Mouse (Mus musculus): ENCODE results near the gene Fam196b.

Fam196b gene

DNA sequence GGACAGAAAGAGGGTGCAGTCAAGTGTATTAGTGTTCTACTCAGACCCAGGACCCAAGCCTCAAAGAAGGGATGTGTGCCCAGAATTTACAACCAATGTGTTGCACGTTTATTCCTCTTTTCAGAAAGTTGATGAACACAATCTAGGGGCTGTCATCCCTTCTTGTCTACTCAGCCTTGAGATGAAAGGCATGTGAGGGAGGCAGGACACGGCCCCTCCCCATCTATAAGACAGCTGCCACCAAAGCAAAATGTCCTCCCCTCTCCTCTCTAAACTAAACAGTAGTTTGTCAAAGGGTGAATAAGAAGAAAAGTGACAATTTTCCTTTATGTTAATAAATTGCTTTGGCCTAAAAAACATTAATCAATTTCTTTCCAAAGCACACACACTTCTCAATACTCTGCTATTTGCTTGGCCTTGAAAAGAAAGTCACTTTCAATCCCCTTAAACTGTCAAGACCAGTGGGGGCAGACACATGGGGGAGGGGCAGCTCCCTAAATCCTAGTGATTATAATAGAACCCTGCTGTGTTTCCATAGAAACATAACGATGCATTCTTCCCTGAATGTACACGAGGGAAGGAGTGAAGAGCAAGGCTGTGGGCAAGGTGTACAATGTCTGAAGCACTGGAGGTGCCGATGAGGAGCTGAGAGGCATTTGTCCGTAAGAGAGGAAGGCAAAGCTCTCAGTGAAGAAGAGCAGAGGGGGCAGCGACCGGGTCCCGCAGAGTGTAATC lies 101.4 kb downstream of the Fam196b start:
- no peak for DNase-seq

DNA sequence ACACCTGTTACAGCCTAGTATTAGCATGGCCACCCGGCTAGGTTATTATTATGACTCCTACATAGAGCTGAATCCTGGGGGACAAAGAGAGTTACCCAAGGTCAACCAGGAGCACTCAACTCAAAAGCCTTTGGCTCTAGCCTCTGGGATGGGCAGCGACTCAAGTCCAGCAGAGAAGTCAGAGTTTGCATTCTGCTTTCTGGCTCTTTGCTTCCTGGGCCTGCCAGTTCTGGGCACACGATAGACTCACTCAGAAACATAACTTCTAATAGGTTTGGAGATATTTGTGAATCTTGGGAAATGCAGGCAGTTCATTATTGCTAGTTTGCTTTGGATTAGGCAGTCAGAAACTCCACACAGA lies 102.0 kb downstream of the Fam196b start:
- no peak for DNase-seq

DNA sequence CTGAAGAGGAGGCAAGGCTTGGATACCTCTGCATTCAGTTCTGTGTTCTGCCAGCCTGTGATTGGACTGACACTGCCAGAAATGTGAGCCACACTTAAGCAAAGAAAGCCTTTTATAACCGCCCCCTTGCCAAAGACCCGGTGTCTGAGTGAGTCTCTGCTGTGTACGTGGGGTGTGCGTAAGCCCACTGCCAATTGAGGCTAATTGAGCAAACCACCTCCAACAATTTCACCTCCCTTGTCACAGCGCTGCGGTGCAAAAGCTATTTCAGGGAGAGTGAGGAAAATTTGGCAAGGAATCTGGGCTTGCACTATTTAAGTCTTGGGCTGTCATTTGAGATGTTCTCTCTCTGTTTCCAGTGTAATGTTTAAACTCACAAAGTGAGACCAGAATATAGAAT lies 106.4 kb downstream of the Fam196b start:
- DNase-seq, result no peak

- no peak for DNase-seq
Observed at GRCm38 (mm10) chr11:34424546-34424945, 109.9 kb downstream of the Fam196b start.

DNA sequence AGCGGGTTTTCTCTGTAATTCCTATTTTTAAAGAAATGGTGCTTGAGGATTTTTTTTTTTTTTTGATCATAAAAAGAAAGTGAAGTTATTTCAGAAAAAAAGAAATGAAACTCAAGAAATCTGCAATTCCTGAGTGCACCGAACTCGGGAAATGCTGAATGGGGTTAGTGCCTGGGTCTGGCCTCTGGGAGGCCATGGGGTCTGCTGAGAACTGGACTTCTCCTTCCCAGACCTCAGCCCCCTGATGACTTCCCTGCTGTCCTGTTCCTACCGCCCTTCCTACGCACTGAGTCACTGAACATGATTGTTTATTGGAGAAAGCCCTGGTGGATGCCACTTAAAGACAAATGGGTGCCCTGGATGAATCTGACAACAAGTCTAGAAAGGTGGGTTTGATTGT lies 112.6 kb downstream of the Fam196b start:
- no peak for DNase-seq

DNA sequence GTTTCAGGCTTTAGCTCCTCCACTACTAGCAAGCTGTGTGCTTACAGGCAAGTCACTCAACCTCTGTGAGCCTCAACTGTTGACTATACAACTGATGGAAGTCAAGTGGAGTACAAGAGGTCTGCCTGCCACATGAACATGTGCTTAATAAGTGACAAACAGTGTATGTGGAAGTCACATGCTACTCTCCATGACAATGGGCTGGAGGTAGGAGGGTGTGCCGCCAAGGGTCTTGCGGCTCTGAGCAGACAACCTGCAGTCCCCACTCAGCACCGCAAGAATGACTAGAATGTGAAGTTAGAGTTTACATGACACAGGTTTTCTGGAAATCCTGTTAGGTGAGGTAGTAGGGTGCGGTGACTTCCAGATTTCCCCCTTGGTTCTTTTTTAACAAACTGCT lies 116.3 kb downstream of the Fam196b start:
- DNase-seq, result no peak

GRCm38 (mm10) chr11:34431371-34431770 lies 116.7 kb downstream of the Fam196b start:
- DNase-seq, result no peak

GRCm38 (mm10) chr11:34431978-34432377 lies 117.4 kb downstream of the Fam196b start:
- DNase-seq, result no peak

- no peak for DNase-seq
Observed at GRCm38 (mm10) chr11:34437446-34437845, 122.8 kb downstream of the Fam196b start.

GRCm38 (mm10) chr11:34438429-34438828 lies 123.8 kb downstream of the Fam196b start:
- no peak for DNase-seq

- DNase-seq, result peak; percentile 27
Observed at GRCm38 (mm10) chr11:34447891-34448290, 133.3 kb downstream of the Fam196b start.

DNA sequence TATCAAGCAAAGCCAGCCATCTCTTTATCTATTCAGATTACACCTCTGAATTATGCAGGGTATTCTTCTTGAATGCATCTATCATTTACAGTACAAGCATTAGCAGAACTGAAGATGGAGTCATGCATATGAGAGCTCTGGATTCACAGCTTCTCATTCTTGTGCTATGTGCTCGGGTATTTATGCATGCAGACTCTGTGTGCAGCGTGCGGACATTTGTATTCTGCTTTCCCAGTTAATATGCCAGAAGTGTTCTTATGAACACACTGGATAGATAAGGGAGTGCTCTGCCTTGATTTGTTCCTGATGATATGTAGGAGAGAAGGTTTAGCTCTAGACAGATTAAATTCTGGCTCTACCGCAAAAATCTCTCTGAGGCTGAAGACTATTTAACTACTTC lies 135.3 kb downstream of the Fam196b start:
- no peak for DNase-seq

DNA sequence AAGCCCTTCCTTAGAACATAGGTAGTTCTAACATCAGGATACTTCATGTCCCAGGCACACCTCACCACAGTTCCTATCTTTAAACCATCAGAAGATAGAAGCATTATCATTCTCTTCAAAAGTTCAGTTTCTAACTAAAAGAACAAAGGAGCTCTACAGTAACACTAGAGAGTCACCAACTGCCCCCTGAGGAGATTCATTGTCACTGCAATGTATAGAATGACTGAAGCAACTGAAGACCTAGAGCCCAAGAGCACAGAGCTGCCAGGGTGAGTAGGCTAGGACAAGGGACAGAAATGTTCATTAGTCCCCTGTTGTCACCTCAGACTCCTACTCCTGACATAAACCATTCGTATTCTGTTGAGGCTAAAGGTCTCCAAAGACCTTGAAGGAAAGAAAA lies 152.4 kb downstream of the Fam196b start:
- DNase-seq, result no peak

DNA sequence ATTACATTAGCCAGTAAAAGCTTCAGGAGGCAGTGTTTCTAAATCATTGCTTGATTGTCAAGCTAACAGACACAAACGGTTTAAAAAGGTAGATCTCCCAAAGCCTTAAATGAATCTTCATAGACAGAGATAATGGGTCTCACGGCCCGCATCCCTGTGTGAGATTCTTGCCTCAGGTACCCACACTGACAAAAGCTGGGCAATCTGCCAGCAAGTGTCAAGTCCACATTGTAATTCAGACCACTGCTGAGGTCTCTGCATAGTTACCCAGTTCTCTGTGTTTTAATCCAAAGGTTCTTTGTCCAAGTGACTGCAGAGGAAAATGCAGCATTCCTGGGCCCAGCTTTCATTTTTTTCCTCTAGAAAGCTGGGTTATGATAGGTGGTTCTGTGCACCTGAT lies 153.9 kb downstream of the Fam196b start:
- DNase-seq, result no peak

DNA sequence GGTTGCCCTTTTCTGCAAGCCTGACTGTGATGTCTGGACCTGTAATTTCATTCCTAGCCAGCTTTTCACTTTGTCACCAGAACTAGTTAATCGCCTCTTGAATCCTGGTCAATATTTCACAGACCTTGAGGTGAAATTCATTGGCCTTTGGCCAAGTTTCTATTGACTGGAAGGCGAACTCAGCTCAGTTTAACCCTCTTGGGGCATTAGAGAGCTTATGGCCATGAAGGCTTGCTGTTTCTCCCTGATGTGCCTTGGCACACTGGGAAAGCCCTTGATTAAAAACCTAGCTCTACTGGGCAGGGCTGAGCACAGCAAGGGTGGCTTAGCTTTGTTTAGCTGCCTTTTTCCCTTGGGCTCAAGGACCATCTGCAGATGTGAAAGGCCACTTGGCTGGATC lies 155.2 kb downstream of the Fam196b start:
- no peak for DNase-seq

All from lung, postnatal 36 days (tissue).